Mouse (Mus musculus) brain, adult 2 months (tissue): ENCODE results near the gene Pak6.
A peak's percentile ranks its signal among the peaks of the same experiment; 100 is the strongest.

ENCODE experiments used
- DNase-seq: peaks from one replicate; pipeline ENCODE4 v3.0.0; 2011; ENCODE audit warnings: low read depth, low spot score

Pak6 gene

GRCm38 (mm10) chr2:118697311-118697877 lies 34.3 kb downstream of the Pak6 start:
- DNase-seq = no peak

- no peak for DNase-seq
These were observed 34.9 kb downstream of the Pak6 start for GRCm38 (mm10) chr2:118697955-118698354.

- peak; percentile 76 for DNase-seq
These were observed 37.3 kb downstream of the Pak6 start for GRCm38 (mm10) chr2:118700179-118701062.

- DNase-seq = peak; percentile 49
These were observed 38.1 kb downstream of the Pak6 start for GRCm38 (mm10) chr2:118701161-118701560.

- no peak for DNase-seq
These were observed 39.1 kb downstream of the Pak6 start for GRCm38 (mm10) chr2:118701971-118702882.

- DNase-seq = no peak
These were observed 40.0 kb downstream of the Pak6 start for GRCm38 (mm10) chr2:118702883-118703761.

- peak; percentile 65 for DNase-seq
These were observed 41.0 kb downstream of the Pak6 start, which contains the start of gene Ankrd63 for GRCm38 (mm10) chr2:118703913-118704730. Gene Ankrd63, minus strand, starts transcription at chr2:118703963.

- peak; percentile 89 for DNase-seq
These were observed 43.3 kb downstream of the Pak6 start for GRCm38 (mm10) chr2:118706436-118706835.

- DNase-seq = no peak
These were observed 45.4 kb downstream of the Pak6 start for GRCm38 (mm10) chr2:118708472-118708871.

- no peak for DNase-seq
These were observed 46.6 kb downstream of the Pak6 start for GRCm38 (mm10) chr2:118709655-118710221.

GRCm38 (mm10) chr2:118711038-118711494 lies 48.0 kb downstream of the Pak6 start:
- peak; percentile 81 for DNase-seq

GRCm38 (mm10) chr2:118713631-118714030 lies 50.5 kb downstream of the Pak6 start:
- no peak for DNase-seq

GRCm38 (mm10) chr2:118714230-118714629 lies 51.1 kb downstream of the Pak6 start:
- peak; percentile 94 for DNase-seq

- DNase-seq = no peak
These were observed 53.6 kb downstream of the Pak6 start for GRCm38 (mm10) chr2:118716677-118717076.

GRCm38 (mm10) chr2:118723693-118724486 lies 60.8 kb downstream of the Pak6 start:
- DNase-seq = no peak

- no peak for DNase-seq
These were observed 62.4 kb downstream of the Pak6 start for GRCm38 (mm10) chr2:118725511-118725910.

- DNase-seq = no peak
These were observed 63.8 kb downstream of the Pak6 start for GRCm38 (mm10) chr2:118726873-118727272.

GRCm38 (mm10) chr2:118727911-118728310 lies 64.8 kb downstream of the Pak6 start:
- DNase-seq = no peak

- no peak for DNase-seq
These were observed 65.2 kb downstream of the Pak6 start, which contains the start of gene Plcb2 for GRCm38 (mm10) chr2:118728337-118728736. Gene Plcb2, minus strand, starts transcription at chr2:118728438.
